Mouse (Mus musculus): ENCODE results near the gene Ctcfl. TPM values are rescaled to one million over a fixed set of nuclear protein-coding genes. Genes with fewer than 3 reads are reported as not detected.

Ctcfl gene
- polyA plus RNA-seq, 1 experiment from 2014 or later: 0.08 TPM

GRCm38 (mm10) chr2:173082706-173083105, 36.6 kb downstream of the Ctcfl start:
- H3K27ac ChIP-seq (ENCODE audit: low read depth, low read length): no peak overlapping the region
- H3K27me3 ChIP-seq (ENCODE audit: control insufficient read depth, insufficient read depth, low read length): no peaks in the 10 kb centered on the region
- no peaks in the 10 kb centered on the region for H3K4me1 ChIP-seq (ENCODE audit: control insufficient read depth, insufficient read depth, low read length)
- H3K36me3 ChIP-seq (ENCODE audit: control insufficient read depth, insufficient read depth, low read length): no peaks in the 10 kb centered on the region
- H3K9me3 ChIP-seq (ENCODE audit: control insufficient read depth, low read length): no peaks in the 10 kb centered on the region
- H3K4me2 ChIP-seq (replicated peaks; ENCODE audit: low read depth, low read length): no peak overlapping the region
- no peak overlapping the region for H3K9ac ChIP-seq (ENCODE audit: low read depth, low read length)
- WGBS: 87% methylated on average over 3 of the region's 3 CpGs
- ATAC-seq (ENCODE audit: low FRiP score, low TSS enrichment): no peak
- no peak overlapping the region for H3K4me3 ChIP-seq (ENCODE audit: low read length)

GRCm38 (mm10) chr2:173080785-173081241, 38.5 kb downstream of the Ctcfl start:
- Histone ChIP-seq H3K27me3 (ENCODE audit: control insufficient read depth, insufficient read depth, low read length) (no peaks in the 10 kb centered on the region), H3K4me3 (ENCODE audit: low read length) (no peak overlapping the region), H3K27ac (ENCODE audit: low read depth, low read length) (no peak overlapping the region), H3K36me3 (ENCODE audit: control insufficient read depth, insufficient read depth, low read length) (no peaks in the 10 kb centered on the region), H3K9me3 (ENCODE audit: control insufficient read depth, low read length) (no peaks in the 10 kb centered on the region), H3K4me2 (replicated peaks; ENCODE audit: low read depth, low read length) (no peak overlapping the region), H3K4me1 (ENCODE audit: control insufficient read depth, insufficient read depth, low read length) (no peaks in the 10 kb centered on the region), H3K9ac (ENCODE audit: low read depth, low read length) (no peak overlapping the region)
- peak; percentile 41 for ATAC-seq (ENCODE audit: low FRiP score, low TSS enrichment)
- WGBS: 31% methylated on average over 10 of the region's 10 CpGs

GRCm38 (mm10) chr2:173079766-173080549, 39.4 kb downstream of the Ctcfl start:
- H3K36me3 ChIP-seq (ENCODE audit: control insufficient read depth, insufficient read depth, low read length): no peaks in the 10 kb centered on the region
- no peak overlapping the region for H3K4me3 ChIP-seq (ENCODE audit: low read length)
- no peak overlapping the region for H3K4me2 ChIP-seq (replicated peaks; ENCODE audit: low read depth, low read length)
- H3K9me3 ChIP-seq (ENCODE audit: control insufficient read depth, low read length): no peaks in the 10 kb centered on the region
- H3K27ac ChIP-seq (ENCODE audit: low read depth, low read length): no peak overlapping the region
- no peak overlapping the region for H3K9ac ChIP-seq (ENCODE audit: low read depth, low read length)
- ATAC-seq (ENCODE audit: low FRiP score, low TSS enrichment): no peak
- WGBS: 67% methylated on average over 10 of the region's 10 CpGs
- H3K27me3 ChIP-seq (ENCODE audit: control insufficient read depth, insufficient read depth, low read length): no peaks in the 10 kb centered on the region
- H3K4me1 ChIP-seq (ENCODE audit: control insufficient read depth, insufficient read depth, low read length): no peaks in the 10 kb centered on the region

GRCm38 (mm10) chr2:173076921-173077320, 42.4 kb downstream of the Ctcfl start:
- no peak overlapping the region for H3K9ac ChIP-seq (ENCODE audit: low read depth, low read length)
- 61% methylated on average over 9 of the region's 9 CpGs for WGBS

GRCm38 (mm10) chr2:173073666-173074065, 45.7 kb downstream of the Ctcfl start:
- no peak overlapping the region for H3K4me3 ChIP-seq (ENCODE audit: low read length)
- no peak overlapping the region for H3K27ac ChIP-seq (ENCODE audit: low read depth, low read length)
- H3K27me3 ChIP-seq (ENCODE audit: control insufficient read depth, insufficient read depth, low read length): no peaks in the 10 kb centered on the region
- WGBS: 59% methylated on average over 5 of the region's 5 CpGs
- H3K9me3 ChIP-seq (ENCODE audit: control insufficient read depth, low read length): no peaks in the 10 kb centered on the region
- no peaks in the 10 kb centered on the region for H3K36me3 ChIP-seq (ENCODE audit: control insufficient read depth, insufficient read depth, low read length)
- H3K4me1 ChIP-seq (ENCODE audit: control insufficient read depth, insufficient read depth, low read length): no peaks in the 10 kb centered on the region
- no peak overlapping the region for H3K9ac ChIP-seq (ENCODE audit: low read depth, low read length)
- no peak for ATAC-seq (ENCODE audit: low FRiP score, low TSS enrichment)
- H3K4me2 ChIP-seq (replicated peaks; ENCODE audit: low read depth, low read length): no peak overlapping the region

More at GRCm38 (mm10) chr2:173076921-173077320, 42.4 kb downstream of the Ctcfl start:
- no peak overlapping the region for H3K27ac ChIP-seq (ENCODE audit: low read depth, low read length)
- ATAC-seq (ENCODE audit: low FRiP score, low TSS enrichment): no peak
- H3K9me3 ChIP-seq (ENCODE audit: control insufficient read depth, low read length): no peaks in the 10 kb centered on the region
- no peaks in the 10 kb centered on the region for H3K36me3 ChIP-seq (ENCODE audit: control insufficient read depth, insufficient read depth, low read length)
- no peak overlapping the region for H3K4me2 ChIP-seq (replicated peaks; ENCODE audit: low read depth, low read length)
- no peaks in the 10 kb centered on the region for H3K27me3 ChIP-seq (ENCODE audit: control insufficient read depth, insufficient read depth, low read length)
- H3K4me1 ChIP-seq (ENCODE audit: control insufficient read depth, insufficient read depth, low read length): no peaks in the 10 kb centered on the region
- no peak overlapping the region for H3K4me3 ChIP-seq (ENCODE audit: low read length)

GRCm38 (mm10) chr2:173072948-173073347, 46.4 kb downstream of the Ctcfl start:
- no peak for ATAC-seq (ENCODE audit: low FRiP score, low TSS enrichment)

GRCm38 (mm10) chr2:173064864-173065263, 54.5 kb downstream of the Ctcfl start:
- 0 out of 2 replicates have a peak, but pooled peaks cover 3% of the 10 kb centered on the region for H3K4me1 ChIP-seq (ENCODE audit: control insufficient read depth, insufficient read depth, low read length)
- H3K4me2 ChIP-seq (replicated peaks; ENCODE audit: low read depth, low read length): no peak overlapping the region
- H3K36me3 ChIP-seq (ENCODE audit: control insufficient read depth, insufficient read depth, low read length): no peaks in the 10 kb centered on the region
- no peak overlapping the region for H3K4me3 ChIP-seq (ENCODE audit: low read length)
- H3K9ac ChIP-seq (ENCODE audit: low read depth, low read length): no peak overlapping the region
- no peak overlapping the region for H3K27ac ChIP-seq (ENCODE audit: low read depth, low read length)
- H3K9me3 ChIP-seq (ENCODE audit: control insufficient read depth, low read length): no peaks in the 10 kb centered on the region
- no peaks in the 10 kb centered on the region for H3K27me3 ChIP-seq (ENCODE audit: control insufficient read depth, insufficient read depth, low read length)
- WGBS: 87% methylated on average over 2 of the region's 2 CpGs
- no peak for ATAC-seq (ENCODE audit: low FRiP score, low TSS enrichment)

More at GRCm38 (mm10) chr2:173072948-173073347, 46.4 kb downstream of the Ctcfl start:
- no peaks in the 10 kb centered on the region for H3K9me3 ChIP-seq (ENCODE audit: control insufficient read depth, low read length)
- H3K9ac ChIP-seq (ENCODE audit: low read depth, low read length): no peak overlapping the region
- no peaks in the 10 kb centered on the region for H3K36me3 ChIP-seq (ENCODE audit: control insufficient read depth, insufficient read depth, low read length)
- no peak overlapping the region for H3K4me2 ChIP-seq (replicated peaks; ENCODE audit: low read depth, low read length)
- 92% methylated on average over 7 of the region's 7 CpGs for WGBS
- H3K4me1 ChIP-seq (ENCODE audit: control insufficient read depth, insufficient read depth, low read length): no peaks in the 10 kb centered on the region
- no peak overlapping the region for H3K27ac ChIP-seq (ENCODE audit: low read depth, low read length)
- no peak overlapping the region for H3K4me3 ChIP-seq (ENCODE audit: low read length)
- no peaks in the 10 kb centered on the region for H3K27me3 ChIP-seq (ENCODE audit: control insufficient read depth, insufficient read depth, low read length)

GRCm38 (mm10) chr2:173063219-173063618, 56.1 kb downstream of the Ctcfl start:
- ATAC-seq (ENCODE audit: low FRiP score, low TSS enrichment): no peak
- H3K4me1 ChIP-seq (ENCODE audit: control insufficient read depth, insufficient read depth, low read length): 0 out of 2 replicates have a peak, but pooled peaks cover 3% of the 10 kb centered on the region
- no peak overlapping the region for H3K4me3 ChIP-seq (ENCODE audit: low read length)
- no peaks in the 10 kb centered on the region for H3K27me3 ChIP-seq (ENCODE audit: control insufficient read depth, insufficient read depth, low read length)
- H3K9ac ChIP-seq (ENCODE audit: low read depth, low read length): no peak overlapping the region
- WGBS: 56% methylated on average over 1 of the region's 1 CpGs
- no peak overlapping the region for H3K4me2 ChIP-seq (replicated peaks; ENCODE audit: low read depth, low read length)
- no peaks in the 10 kb centered on the region for H3K9me3 ChIP-seq (ENCODE audit: control insufficient read depth, low read length)
- no peaks in the 10 kb centered on the region for H3K36me3 ChIP-seq (ENCODE audit: control insufficient read depth, insufficient read depth, low read length)
- H3K27ac ChIP-seq (ENCODE audit: low read depth, low read length): no peak overlapping the region
